Mouse (Mus musculus) heart, embryonic 16.5 days (tissue): ENCODE data around the gene Prss32. TPM values are rescaled to one million over a fixed set of nuclear protein-coding genes. Genes with fewer than 3 reads are reported as not detected.
A peak's percentile ranks its signal among the peaks of the same experiment; 100 is the strongest.

Experiments
- ATAC-seq: fragments of 200-750 bp; cut with Nextera tagmentation; replicated peaks from 2 replicates; pipeline ENCODE4 v1.8.0; 2017; ENCODE audit warnings: moderate number of reproducible peaks; ENCODE audit not compliant: insufficient read depth, low FRiP score; ENCODE audit errors: extremely low read depth
- H3K27ac ChIP-seq: fragments of 300-500 bp; sonication (generic); 2 replicates; pipeline ENCODE4 v1.5.1; 2014; ENCODE audit warnings: mild to moderate bottlenecking, low read length, control low read depth, moderate library complexity
- H3K27me3 ChIP-seq: fragments of 300-500 bp; sonication (generic); 2 replicates; pipeline ENCODE4 v1.6.1; 2014; ENCODE audit warnings: low read length, mixed read lengths; ENCODE audit not compliant: control insufficient read depth, insufficient read depth
- H3K36me3 ChIP-seq: fragments of 300-500 bp; sonication (generic); 2 replicates; pipeline ENCODE4 v1.6.1; 2014; ENCODE audit not compliant: control insufficient read depth, insufficient read depth
- H3K4me1 ChIP-seq: fragments of 300-500 bp; sonication (generic); 2 replicates; pipeline ENCODE4 v1.6.1; 2014; ENCODE audit warnings: low read length, mixed read lengths; ENCODE audit not compliant: control insufficient read depth, insufficient read depth
- H3K4me2 ChIP-seq: fragments of 300-500 bp; sonication (generic); 2 replicates; pipeline ENCODE4 v1.6.1; 2014; ENCODE audit warnings: low read depth, mild to moderate bottlenecking, control low read depth, low read length
- H3K4me3 ChIP-seq: fragments of 300-500 bp; sonication (generic); 2 replicates; pipeline ENCODE4 v1.5.1; 2014; ENCODE audit warnings: mild to moderate bottlenecking, control low read depth, low read length
- H3K9ac ChIP-seq: fragments of 300-500 bp; sonication (generic); 2 replicates; pipeline ENCODE4 v1.6.1; 2014; ENCODE audit warnings: low read length, control low read depth
- H3K9me3 ChIP-seq: fragments of 300-500 bp; sonication (generic); replicated peaks from 2 replicates; pipeline ENCODE4 v1.6.1; 2016; ENCODE audit warnings: low read length; ENCODE audit not compliant: control insufficient read depth
- WGBS: fragments of 180-500 bp; shearing (Covaris S2); extraction: QIAGEN DNeasy Blood & Tissue Kit; methylation state at CpG from one replicate; pipeline ENCODE4 v1.1.7; 2014; 5-methylcytosine and 5-hydroxymethylcytosine counted together
- polyA plus RNA-seq: library from polyadenylated mRNA; unstranded; fragments of >200 nt; fragmentation: Nextera tagmentation; extraction: Ambion mirVana; gene quantifications from 2 replicates; pipeline ENCODE4 v1.2.1, GENCODE M21; 2015

Gene Prss32
- polyA plus RNA-seq, 1 experiment from 2014 or later: 0.50 TPM

DNA sequence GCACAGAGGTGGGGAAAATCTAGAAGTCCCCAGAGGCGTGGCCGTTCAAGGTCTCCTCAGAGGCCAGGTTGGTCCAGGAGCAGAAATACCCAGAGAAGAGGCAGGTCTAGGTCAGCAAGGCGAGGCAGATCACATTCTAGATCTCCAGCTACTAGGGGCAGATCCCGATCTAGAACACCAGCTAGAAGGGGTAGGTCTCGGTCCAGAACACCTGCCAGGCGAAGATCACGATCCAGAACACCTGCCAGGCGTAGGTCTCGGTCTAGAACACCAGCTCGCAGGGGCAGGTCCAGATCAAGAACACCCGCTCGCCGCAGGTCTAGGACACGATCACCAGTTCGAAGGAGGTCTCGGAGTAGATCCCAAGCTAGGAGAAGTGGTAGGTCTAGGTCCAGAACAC is 28.0 kb upstream of the Prss32 start:
- no peak overlapping the region for H3K4me3 ChIP-seq
- no peaks in the 10 kb centered on the region for H3K27me3 ChIP-seq
- peaks cover 25% of the 10 kb centered on the region for H3K9me3 ChIP-seq
- H3K36me3 ChIP-seq: peaks cover 85% of the 10 kb centered on the region
- no peak overlapping the region for H3K27ac ChIP-seq
- no peak for ATAC-seq
- WGBS: 96% methylated on average over 16 of the region's 16 CpGs
- H3K4me1 ChIP-seq: no peaks in the 10 kb centered on the region
- no peak overlapping the region for H3K9ac ChIP-seq
- H3K4me2 ChIP-seq: no peak overlapping the region

DNA sequence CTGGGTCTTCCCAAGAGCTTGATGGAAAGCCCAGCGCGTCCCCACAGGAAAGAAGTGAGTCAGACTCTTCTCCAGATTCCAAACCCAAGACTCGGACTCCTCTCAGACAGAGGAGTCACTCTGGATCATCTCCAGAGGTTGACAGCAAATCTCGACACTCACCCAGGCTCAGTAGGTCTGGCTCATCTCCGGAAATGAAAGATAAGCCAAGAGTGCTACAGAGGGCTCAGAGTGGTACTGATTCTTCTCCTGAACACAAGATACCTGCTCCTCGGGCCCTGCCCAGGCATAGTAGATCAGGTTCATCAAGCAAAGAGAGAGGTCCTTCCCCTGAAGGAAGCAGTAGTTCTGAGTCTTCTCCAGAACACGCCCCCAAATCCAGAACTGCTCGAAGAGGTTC is 25.1 kb upstream of the Prss32 start:
- Histone ChIP-seq H3K36me3 (peaks cover 90% of the 10 kb centered on the region), H3K9me3 (peaks cover 25% of the 10 kb centered on the region), H3K27ac (no peak overlapping the region), H3K4me2 (no peak overlapping the region), H3K9ac (no peak overlapping the region), H3K4me1 (no peaks in the 10 kb centered on the region), H3K4me3 (no peak overlapping the region), H3K27me3 (no peaks in the 10 kb centered on the region)
- no peak for ATAC-seq
- WGBS: 93% methylated on average over 8 of the region's 8 CpGs

DNA sequence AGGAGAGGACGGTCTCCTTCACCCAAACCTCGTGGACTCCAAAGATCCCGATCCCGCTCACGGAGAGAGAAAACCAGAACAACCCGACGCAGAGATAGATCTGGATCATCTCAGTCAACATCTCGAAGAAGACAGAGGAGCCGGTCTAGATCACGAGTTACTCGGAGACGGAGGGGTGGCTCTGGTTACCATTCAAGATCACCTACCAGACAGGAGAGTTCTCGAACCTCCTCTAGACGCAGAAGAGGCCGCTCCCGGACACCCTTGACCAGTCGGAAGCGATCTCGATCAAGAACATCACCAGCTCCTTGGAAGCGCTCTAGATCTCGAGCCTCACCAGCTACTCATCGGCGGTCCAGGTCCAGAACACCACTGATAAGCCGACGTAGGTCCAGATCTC is 24.4 kb upstream of the Prss32 start:
- no peak overlapping the region for H3K9ac ChIP-seq
- no peak overlapping the region for H3K27ac ChIP-seq
- no peaks in the 10 kb centered on the region for H3K27me3 ChIP-seq
- H3K4me3 ChIP-seq: no peak overlapping the region
- ATAC-seq: no peak
- H3K9me3 ChIP-seq: peaks cover 25% of the 10 kb centered on the region
- WGBS: 98% methylated on average over 25 of the region's 25 CpGs
- peaks cover 91% of the 10 kb centered on the region for H3K36me3 ChIP-seq
- no peaks in the 10 kb centered on the region for H3K4me1 ChIP-seq
- H3K4me2 ChIP-seq: no peak overlapping the region

DNA sequence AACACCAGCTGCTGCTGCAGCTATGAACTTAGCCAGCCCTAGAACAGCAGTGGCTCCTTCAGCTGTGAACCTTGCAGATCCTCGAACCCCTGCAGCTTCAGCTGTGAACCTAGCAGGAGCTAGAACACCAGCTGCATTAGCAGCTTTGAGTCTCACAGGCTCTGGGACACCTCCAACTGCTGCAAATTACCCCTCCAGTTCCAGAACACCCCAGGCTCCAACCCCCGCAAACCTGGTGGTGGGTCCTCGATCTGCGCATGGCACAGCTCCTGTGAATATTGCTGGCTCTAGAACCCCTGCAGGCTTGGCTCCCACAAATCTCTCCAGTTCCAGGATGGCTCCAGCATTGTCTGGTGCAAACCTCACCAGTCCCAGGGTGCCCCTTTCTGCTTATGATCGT is 22.9 kb upstream of the Prss32 start:
- no peaks in the 10 kb centered on the region for H3K4me1 ChIP-seq
- H3K9me3 ChIP-seq: peaks cover 19% of the 10 kb centered on the region
- H3K27me3 ChIP-seq: no peaks in the 10 kb centered on the region
- ATAC-seq: no peak
- H3K9ac ChIP-seq: no peak overlapping the region
- H3K27ac ChIP-seq: no peak overlapping the region
- H3K4me3 ChIP-seq: no peak overlapping the region
- H3K36me3 ChIP-seq: peaks cover 86% of the 10 kb centered on the region
- no peak overlapping the region for H3K4me2 ChIP-seq
- WGBS: 95% methylated on average over 5 of the region's 5 CpGs

DNA sequence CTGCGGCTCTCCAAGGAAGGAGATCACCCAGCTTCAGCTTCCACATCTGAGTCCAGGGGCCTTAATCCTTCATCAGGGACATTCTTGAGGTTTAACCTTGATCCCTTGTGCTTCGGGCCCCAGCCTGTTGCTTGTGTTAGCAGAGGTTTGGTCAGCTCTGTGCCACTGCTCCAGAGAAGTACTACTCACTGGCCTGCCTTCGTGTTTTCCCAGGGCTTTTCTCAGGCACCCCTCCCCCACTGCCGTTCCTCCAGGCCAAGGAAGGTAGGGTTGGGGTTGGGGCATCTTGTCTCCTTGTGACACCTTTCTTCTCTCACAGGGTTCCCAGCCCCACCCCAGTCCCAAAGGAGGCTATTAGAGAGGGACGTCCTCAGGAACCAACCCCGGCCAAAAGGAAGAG is 21.6 kb upstream of the Prss32 start:
- no peak overlapping the region for H3K4me3 ChIP-seq
- peaks cover under 1% of the 10 kb centered on the region for H3K4me1 ChIP-seq
- H3K9ac ChIP-seq: no peak overlapping the region
- H3K36me3 ChIP-seq: peaks cover 86% of the 10 kb centered on the region
- H3K4me2 ChIP-seq: no peak overlapping the region
- H3K9me3 ChIP-seq: peaks cover 17% of the 10 kb centered on the region
- 61% methylated on average over 4 of the region's 6 CpGs for WGBS
- ATAC-seq: no peak
- no peaks in the 10 kb centered on the region for H3K27me3 ChIP-seq
- H3K27ac ChIP-seq: no peak overlapping the region

DNA sequence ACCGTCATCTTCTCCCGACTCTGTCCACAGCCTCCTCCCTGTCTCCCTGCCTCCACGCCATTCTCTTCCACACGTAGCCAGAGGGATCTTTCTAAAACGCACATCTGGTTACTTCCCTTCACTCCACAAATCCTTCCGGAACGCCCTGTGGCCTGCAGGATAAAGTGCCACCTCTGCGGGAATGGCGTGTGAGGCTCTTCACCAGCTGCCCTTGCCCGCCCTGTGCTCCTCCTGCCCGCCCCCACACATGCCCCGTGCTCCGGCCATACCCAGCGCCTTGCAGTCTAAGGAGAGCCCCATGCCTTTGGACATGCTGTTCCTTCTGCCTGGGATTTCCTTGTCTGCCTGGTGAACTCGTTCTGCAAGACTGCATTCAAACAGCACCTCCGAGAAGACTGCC is 20.6 kb upstream of the Prss32 start:
- Histone ChIP-seq H3K27ac (no peak overlapping the region), H3K9me3 (peaks cover 17% of the 10 kb centered on the region), H3K9ac (no peak overlapping the region), H3K27me3 (no peaks in the 10 kb centered on the region), H3K4me2 (no peak overlapping the region), H3K36me3 (peaks cover 79% of the 10 kb centered on the region), H3K4me3 (no peak overlapping the region), H3K4me1 (peaks cover 9% of the 10 kb centered on the region)
- WGBS: 78% methylated on average over 16 of the region's 16 CpGs
- no peak for ATAC-seq

DNA sequence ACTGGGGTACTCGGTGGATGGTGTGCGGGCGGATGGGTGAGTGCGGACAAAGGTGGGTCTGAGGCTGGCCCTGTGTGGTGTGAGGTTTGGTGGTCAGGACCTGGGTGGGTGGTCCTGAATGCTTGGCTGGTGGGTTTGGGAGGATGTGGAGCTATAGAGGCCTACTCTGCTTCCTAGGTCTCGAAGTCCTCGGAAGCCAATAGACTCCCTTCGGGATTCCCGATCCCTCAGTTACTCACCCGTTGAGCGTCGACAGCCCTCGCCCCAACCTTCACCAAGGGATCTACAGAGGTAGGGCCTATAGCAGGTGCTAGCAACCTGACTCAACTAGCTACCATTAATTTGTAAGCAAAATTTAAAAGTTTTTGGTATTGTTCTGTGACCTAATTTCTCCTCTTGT is 20.0 kb upstream of the Prss32 start:
- H3K36me3 ChIP-seq: peaks cover 73% of the 10 kb centered on the region
- WGBS: 91% methylated on average over 12 of the region's 12 CpGs
- no peak overlapping the region for H3K4me2 ChIP-seq
- peaks cover 12% of the 10 kb centered on the region for H3K4me1 ChIP-seq
- no peaks in the 10 kb centered on the region for H3K27me3 ChIP-seq
- no peak overlapping the region for H3K9ac ChIP-seq
- no peak for ATAC-seq
- H3K4me3 ChIP-seq: no peak overlapping the region
- H3K27ac ChIP-seq: no peak overlapping the region
- peaks cover 15% of the 10 kb centered on the region for H3K9me3 ChIP-seq

DNA sequence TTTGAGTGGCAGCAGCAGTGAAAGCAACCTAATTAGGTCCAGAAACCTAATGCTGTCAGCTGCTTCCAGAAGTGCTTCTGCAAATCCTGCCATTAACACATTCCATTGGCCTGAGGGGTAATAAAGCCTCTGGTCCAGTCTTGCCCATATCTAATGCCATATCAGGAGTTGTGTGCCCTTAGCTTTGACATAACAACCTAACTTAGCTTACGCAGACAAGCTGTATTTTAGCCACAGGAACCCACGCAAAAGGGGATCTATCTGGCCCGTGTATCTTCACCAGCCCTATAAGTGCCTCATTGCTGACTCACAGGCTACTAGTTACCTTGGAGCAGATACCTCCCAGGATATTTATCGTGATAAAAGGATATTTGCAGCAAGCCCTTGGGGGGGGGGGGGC is 18.1 kb upstream of the Prss32 start:
- Histone ChIP-seq H3K36me3 (peaks cover 53% of the 10 kb centered on the region), H3K9me3 (peaks cover 5% of the 10 kb centered on the region; the same call in 1 of the 2 replicates), H3K4me3 (no peak overlapping the region), H3K4me2 (no peak overlapping the region), H3K4me1 (peaks cover 12% of the 10 kb centered on the region), H3K27ac (no peak overlapping the region), H3K9ac (no peak overlapping the region), H3K27me3 (0 out of 2 replicates have a peak, but pooled peaks cover 2% of the 10 kb centered on the region)
- WGBS: 83% methylated on average over 4 of the region's 4 CpGs
- ATAC-seq: no peak

DNA sequence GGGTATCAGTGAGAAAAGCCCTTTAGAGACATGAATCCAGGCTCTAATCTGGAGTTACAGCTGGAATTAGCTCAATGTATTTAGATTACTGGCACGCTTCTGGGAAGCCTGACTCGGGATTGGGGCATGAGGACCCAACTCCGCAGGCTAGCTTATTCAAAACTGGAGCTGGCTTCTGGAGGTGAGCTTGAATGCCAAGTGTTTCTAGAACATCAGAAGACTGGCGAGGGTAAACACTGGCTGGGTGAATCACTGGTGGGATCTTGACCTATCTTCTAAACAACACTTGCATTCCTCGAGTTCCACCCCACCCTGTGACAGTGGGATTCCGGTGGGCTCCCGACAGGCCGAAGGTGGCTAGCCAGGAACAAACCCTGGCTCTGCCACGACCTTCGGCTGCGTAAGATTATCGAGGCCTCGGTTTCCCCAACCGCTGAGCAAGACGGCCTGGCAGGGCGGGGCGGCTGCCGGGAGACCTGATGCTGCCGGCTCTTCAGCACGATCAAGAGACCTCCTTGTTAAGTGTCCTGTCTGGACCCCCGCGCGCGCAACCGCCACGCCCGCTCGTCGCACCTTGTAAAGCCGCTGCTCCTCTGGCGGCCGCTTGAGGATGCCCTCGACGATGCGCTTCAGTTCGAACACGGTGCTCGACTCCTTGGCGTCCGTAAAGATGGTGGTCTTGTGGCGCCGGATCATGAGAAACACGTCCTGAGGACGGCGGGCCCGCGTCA is 15.2 kb upstream of the Prss32 start:
- Histone ChIP-seq H3K27me3 (peaks cover 17% of the 10 kb centered on the region), H3K9ac (peak overlapping the region; percentile 94), H3K4me3 (peak overlapping the region; percentile 95), H3K9me3 (peaks cover 5% of the 10 kb centered on the region; the same call in 1 of the 2 replicates), H3K4me2 (peak overlapping the region; percentile 92), H3K36me3 (peaks cover 31% of the 10 kb centered on the region), H3K4me1 (peaks cover 12% of the 10 kb centered on the region), H3K27ac (peak overlapping the region; percentile 83)
- under 1% methylated on average over 47 of the region's 47 CpGs for WGBS
- ATAC-seq: peak; percentile 72
